Mouse (Mus musculus) cortical plate, adult 2 months (tissue): ENCODE measurements around the gene Gm7980.
"Not testable (repeated sequence)": the region's sequence is repeated elsewhere in the genome, so short reads cannot be mapped to it uniquely, and the experiment has no call there.

Experiments used
- CTCF ChIP-seq: fragments of 200-500 bp; IDR thresholded peaks from 2 replicates; pipeline ENCODE4 v1.5.1; 2011; ENCODE audit warnings: mild to moderate bottlenecking, control low read depth, low read length; ENCODE audit not compliant: insufficient read depth; ENCODE audit errors: extremely low read depth
- POLR2A ChIP-seq: fragments of 200-500 bp; IDR thresholded peaks from 2 replicates; pipeline ENCODE4 v1.6.1; 2011; ENCODE audit warnings: mild to moderate bottlenecking, low read length, control low read depth; ENCODE audit not compliant: insufficient read depth; ENCODE audit errors: extremely low read depth

GRCm38 (mm10) chr14:41907190-41907589 lies at the start of gene Gm7980:
- not testable (repeated sequence) for TF ChIP-seq CTCF, POLR2A
